Mouse (Mus musculus) midbrain, embryonic 15.5 days (tissue): Measurements from ENCODE around the gene Naa16. TPM values are rescaled to one million over a fixed set of nuclear protein-coding genes. Genes with fewer than 3 reads are reported as not detected.
A peak's percentile ranks its signal among the peaks of the same experiment; 100 is the strongest.

ENCODE experiments used
- ATAC-seq: fragments of 200-750 bp; cut with Nextera tagmentation; replicated peaks from 2 replicates; pipeline ENCODE4 v1.8.0; 2017; ENCODE audit warnings: moderate TSS enrichment
- H3K27ac ChIP-seq: fragments of 300-500 bp; sonication (generic); 2 replicates; pipeline ENCODE4 v1.5.1; 2015; ENCODE audit warnings: mild to moderate bottlenecking, inconsistent platforms
- H3K27me3 ChIP-seq: fragments of 300-500 bp; sonication (generic); replicated peaks from 2 replicates; pipeline ENCODE4 v1.6.1; 2015; ENCODE audit warnings: inconsistent platforms
- H3K36me3 ChIP-seq: fragments of 300-500 bp; sonication (generic); replicated peaks from 2 replicates; pipeline ENCODE4 v1.6.1; 2015; ENCODE audit warnings: inconsistent platforms
- H3K4me1 ChIP-seq: fragments of 300-500 bp; sonication (generic); 2 replicates; pipeline ENCODE4 v1.6.1; 2015; ENCODE audit warnings: inconsistent platforms
- H3K4me2 ChIP-seq: fragments of 300-500 bp; sonication (generic); 2 replicates; pipeline ENCODE4 v1.6.1; 2015; ENCODE audit warnings: inconsistent platforms, mild to moderate bottlenecking, moderate library complexity
- H3K4me3 ChIP-seq: fragments of 300-500 bp; sonication (generic); 2 replicates; pipeline ENCODE4 v1.5.1; 2015; ENCODE audit warnings: mild to moderate bottlenecking, inconsistent platforms
- H3K9ac ChIP-seq: fragments of 300-500 bp; sonication (generic); 2 replicates; pipeline ENCODE4 v1.6.1; 2015; ENCODE audit warnings: mild to moderate bottlenecking, inconsistent platforms
- H3K9me3 ChIP-seq: fragments of 300-500 bp; sonication (generic); 2 replicates; pipeline ENCODE4 v1.6.1; 2016; ENCODE audit warnings: inconsistent platforms
- WGBS: fragments of 180-500 bp; shearing (Covaris S2); methylation state at CpG from one replicate; pipeline ENCODE4 v1.1.7; 2015; ENCODE audit warnings: mixed read lengths; 5-methylcytosine and 5-hydroxymethylcytosine counted together
- polyA plus RNA-seq: library from polyadenylated mRNA; unstranded; fragments of >200 nt; fragmentation: Nextera tagmentation; extraction: Ambion mirVana; gene quantifications from 2 replicates; pipeline ENCODE4 v1.2.1, GENCODE M21; 2015

The Naa16 gene
- polyA plus RNA-seq, 1 experiment from 2014 or later = 22.8 TPM

DNA sequence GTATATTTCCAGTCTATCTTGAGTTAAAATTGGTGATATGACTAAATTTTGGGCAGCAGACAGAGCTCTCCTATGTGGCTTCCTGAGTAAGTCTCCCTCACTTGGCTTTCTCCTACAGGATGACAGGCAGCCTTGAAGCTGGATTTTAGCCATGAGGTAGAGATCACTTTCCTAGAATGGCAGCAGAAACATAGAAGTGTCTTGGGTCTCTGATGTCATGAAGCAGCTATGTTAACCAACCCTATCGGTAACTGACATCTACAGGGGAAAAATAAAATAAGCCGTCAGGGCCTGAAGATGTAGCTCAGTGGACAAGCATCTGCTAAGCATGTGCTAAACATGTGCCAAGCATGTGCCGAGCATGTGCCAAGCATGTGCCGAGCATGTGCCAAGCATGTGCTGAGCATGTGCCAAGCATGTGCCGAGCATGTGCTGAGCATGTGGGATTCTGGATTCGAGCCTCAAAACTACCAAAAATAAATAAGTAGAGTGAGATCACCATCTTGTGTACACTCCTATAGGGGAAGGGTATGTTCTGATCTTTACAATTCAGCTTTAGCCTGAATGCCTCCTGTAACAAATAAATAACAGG, 85.6 kb downstream of the Naa16 start:
- no peaks in the 10 kb centered on the region for H3K9me3 ChIP-seq
- no peak overlapping the region for H3K27ac ChIP-seq
- no peak overlapping the region for H3K4me2 ChIP-seq
- no peaks in the 10 kb centered on the region for H3K36me3 ChIP-seq
- no peak for ATAC-seq
- WGBS = 90% methylated on average over 6 of the region's 6 CpGs
- H3K4me3 ChIP-seq = no peak overlapping the region
- peaks cover 13% of the 10 kb centered on the region; the same call in 1 of the 2 replicates for H3K27me3 ChIP-seq
- H3K4me1 ChIP-seq = peaks cover 15% of the 10 kb centered on the region
- no peak overlapping the region for H3K9ac ChIP-seq

DNA sequence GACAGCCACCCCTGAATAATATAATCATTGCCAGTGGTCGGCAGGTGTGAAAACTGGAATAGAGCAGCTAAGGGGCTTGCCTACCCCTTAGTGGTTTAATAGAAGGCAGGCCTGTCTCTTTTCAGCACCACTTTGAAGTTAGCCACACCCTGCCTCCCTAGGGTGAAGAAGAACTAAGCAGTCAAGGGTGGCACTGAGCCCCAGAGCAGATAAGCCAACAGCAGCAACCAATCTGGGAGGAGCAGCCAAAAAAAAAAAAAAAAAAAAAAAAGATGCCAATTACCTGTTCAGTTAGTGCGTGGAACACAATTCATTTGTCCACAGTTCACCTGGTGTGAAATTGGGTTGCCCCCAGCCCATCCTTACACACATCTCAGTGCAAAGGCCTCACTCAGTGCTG, 87.4 kb downstream of the Naa16 start:
- Histone ChIP-seq H3K27ac (no peak overlapping the region), H3K9me3 (no peaks in the 10 kb centered on the region), H3K36me3 (no peaks in the 10 kb centered on the region), H3K9ac (no peak overlapping the region), H3K4me2 (no peak overlapping the region), H3K27me3 (peaks cover 26% of the 10 kb centered on the region), H3K4me1 (peaks cover 11% of the 10 kb centered on the region), H3K4me3 (no peak overlapping the region)
- WGBS = 71% methylated on average over 2 of the region's 2 CpGs
- no peak for ATAC-seq

DNA sequence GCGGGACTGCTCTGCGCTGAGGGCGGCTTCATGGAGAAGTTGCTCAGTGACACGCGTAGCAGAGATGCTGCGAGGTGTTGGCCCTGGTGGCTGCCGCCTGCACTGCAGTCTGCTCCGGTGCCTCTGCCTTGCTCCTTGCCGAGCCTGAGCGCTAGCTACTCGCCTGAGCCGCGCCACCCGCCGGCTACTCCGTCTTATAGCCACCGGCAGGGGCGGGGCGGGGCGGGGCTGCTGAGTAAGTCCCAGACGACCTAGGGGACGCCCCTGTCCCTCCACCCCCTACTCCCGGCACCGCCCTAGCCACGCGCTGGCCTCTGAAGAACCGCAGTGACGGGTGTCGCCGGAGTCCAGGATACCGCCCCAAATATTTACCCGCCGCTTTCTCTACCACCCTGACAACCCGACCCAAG, 89.1 kb downstream of the Naa16 start, which contains the start of gene Rgcc:
TSS of gene Rgcc (minus strand) at position 180 of the 410 bp plus-strand sequence.
- Histone ChIP-seq H3K36me3 (no peaks in the 10 kb centered on the region), H3K27ac (no peak within 1 kb of the TSS), H3K4me2 (peak within 1 kb of the TSS; percentile 97), H3K4me3 (peak within 1 kb of the TSS; percentile 49), H3K9ac (peak within 1 kb of the TSS; percentile 41), H3K4me1 (peaks cover 13% of the 10 kb centered on the region), H3K27me3 (peaks cover 26% of the 10 kb centered on the region), H3K9me3 (no peaks in the 10 kb centered on the region)
- ATAC-seq = peak; percentile 95
- 1% methylated on average over 33 of the region's 34 CpGs for WGBS

DNA sequence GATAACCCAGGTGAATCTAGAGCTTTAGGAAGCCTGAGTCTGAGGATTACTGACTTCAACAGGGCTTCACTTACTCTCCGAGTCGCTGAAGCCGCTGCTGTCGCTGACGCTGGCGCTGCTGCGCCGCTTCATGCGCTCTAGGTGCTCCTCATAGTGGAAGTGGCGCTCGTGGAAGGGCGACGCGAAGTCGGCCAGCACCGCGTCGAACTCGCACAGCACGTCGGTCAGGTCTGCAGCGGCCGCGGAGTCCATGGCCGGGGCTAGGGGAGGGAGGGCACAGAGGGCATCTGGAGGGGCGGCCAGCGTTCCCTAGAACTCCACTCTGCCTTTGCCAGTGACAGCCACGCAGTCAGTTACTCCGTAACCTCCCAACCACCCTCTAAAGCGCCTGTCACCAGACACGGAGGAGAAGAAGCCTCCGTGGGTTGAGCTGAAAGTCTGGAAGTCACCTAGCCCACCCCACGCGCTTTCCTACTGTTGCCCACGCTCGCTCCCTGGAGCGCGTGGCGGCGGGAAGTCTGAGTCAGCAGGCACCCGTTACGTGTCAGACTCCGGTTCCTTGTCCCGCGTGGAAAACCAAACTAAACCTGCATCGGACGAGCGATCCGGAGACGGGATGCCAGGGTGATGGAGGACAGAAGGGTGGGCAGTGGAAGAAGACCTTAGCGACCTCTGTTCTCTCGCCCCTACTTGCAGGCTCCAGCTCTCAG, 89.8 kb downstream of the Naa16 start:
- ATAC-seq = peak; percentile 56
- Histone ChIP-seq H3K4me3 (peak overlapping the region; percentile 49), H3K9ac (peak overlapping the region; percentile 41), H3K27ac (no peak overlapping the region), H3K4me2 (peak overlapping the region; percentile 97), H3K4me1 (peaks cover 13% of the 10 kb centered on the region), H3K9me3 (no peaks in the 10 kb centered on the region), H3K27me3 (peaks cover 26% of the 10 kb centered on the region), H3K36me3 (no peaks in the 10 kb centered on the region)
- 1% methylated on average over 52 of the region's 52 CpGs for WGBS

DNA sequence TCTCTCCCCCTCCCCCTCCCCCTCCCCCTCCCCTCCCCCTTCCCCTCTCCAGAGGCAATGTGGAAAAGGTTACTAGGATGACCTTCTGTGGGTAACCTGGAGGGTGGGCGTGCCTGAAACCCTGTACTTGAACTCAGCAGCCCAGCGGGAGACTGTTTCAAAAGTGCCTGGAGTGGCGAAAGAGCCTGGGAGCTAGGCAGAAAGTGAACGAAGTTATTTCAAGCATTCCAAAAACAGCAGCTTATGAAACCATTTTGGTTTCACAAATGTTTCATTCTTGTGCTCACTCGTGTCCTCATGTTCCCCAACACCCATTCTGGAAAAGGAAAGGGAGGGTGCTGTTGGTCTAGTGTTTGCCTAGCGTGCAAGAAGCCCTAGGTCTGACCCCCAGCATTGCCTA, 90.8 kb downstream of the Naa16 start:
- ATAC-seq = no peak
- Histone ChIP-seq H3K27ac (no peak overlapping the region), H3K4me1 (peaks cover 13% of the 10 kb centered on the region), H3K27me3 (peaks cover 26% of the 10 kb centered on the region), H3K4me2 (peak overlapping the region; percentile 97), H3K36me3 (no peaks in the 10 kb centered on the region), H3K4me3 (peak overlapping the region; percentile 49), H3K9me3 (no peaks in the 10 kb centered on the region), H3K9ac (no peak overlapping the region)
- 19% methylated on average over 6 of the region's 6 CpGs for WGBS

DNA sequence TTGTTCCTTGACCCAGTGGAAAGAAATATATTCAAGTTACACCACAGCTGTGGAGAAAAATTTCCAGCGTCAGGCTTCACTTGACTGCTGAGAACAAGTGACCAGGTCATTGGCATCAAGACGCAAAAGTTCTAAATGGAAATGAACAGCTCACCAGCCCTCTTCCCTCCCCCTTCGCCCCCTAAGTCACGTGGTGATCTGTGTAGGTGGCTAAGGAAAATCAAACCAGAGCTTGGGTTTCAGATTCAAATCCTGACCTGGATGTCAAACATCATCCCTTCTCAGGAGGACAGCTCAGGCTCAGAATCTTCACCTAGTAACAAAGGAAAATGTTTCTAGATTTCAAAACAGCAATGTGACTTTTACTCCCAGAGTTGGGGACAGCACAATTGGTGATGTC, 91.3 kb downstream of the Naa16 start:
- Histone ChIP-seq H3K4me3 (0 out of 2 replicates have a peak overlapping the region, but pooled peaks have one; percentile 1), H3K27me3 (peaks cover 26% of the 10 kb centered on the region), H3K9ac (no peak overlapping the region), H3K4me1 (peaks cover 13% of the 10 kb centered on the region), H3K36me3 (no peaks in the 10 kb centered on the region), H3K9me3 (no peaks in the 10 kb centered on the region), H3K27ac (no peak overlapping the region), H3K4me2 (peak overlapping the region; percentile 11; the same call in 1 of the 2 replicates)
- WGBS = 53% methylated on average over 4 of the region's 4 CpGs
- ATAC-seq = no peak

DNA sequence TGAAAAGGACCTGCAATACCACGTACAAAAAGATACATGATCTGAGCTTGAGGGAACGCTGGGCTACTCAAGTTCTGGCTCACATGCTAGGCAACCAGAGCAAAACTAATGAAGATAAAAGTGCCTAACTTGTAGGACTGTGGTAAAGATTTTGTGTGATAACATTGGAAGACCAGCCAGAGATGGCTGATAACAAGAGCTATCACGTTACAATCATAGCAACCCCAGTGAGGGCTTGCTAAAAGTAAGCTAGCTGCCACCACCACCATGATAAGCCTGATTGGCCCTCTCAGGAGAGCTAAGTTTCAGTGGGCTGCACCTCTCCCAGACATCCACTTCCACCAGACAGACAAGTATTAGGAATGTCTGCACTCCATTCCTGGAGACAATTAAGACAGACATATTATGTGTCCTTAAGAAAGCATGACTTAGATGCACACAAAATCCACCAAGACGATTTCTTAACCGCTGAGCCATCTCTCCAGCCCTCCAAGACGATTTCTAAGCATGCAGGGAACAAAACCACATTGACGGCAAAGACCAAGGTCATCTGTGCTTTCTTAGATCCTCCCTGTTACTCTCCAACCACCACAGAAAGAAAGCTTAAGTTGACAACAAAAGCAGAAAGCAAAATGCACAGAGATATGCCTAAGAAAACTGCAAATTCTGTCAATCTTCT, 92.1 kb downstream of the Naa16 start:
- no peak overlapping the region for H3K4me3 ChIP-seq
- no peak for ATAC-seq
- peak overlapping the region; percentile 11; the same call in 1 of the 2 replicates for H3K4me2 ChIP-seq
- H3K4me1 ChIP-seq = peaks cover 13% of the 10 kb centered on the region
- no peak overlapping the region for H3K27ac ChIP-seq
- peaks cover 26% of the 10 kb centered on the region for H3K27me3 ChIP-seq
- no peaks in the 10 kb centered on the region for H3K9me3 ChIP-seq
- WGBS = 73% methylated on average over 7 of the region's 7 CpGs
- H3K36me3 ChIP-seq = no peaks in the 10 kb centered on the region
- no peak overlapping the region for H3K9ac ChIP-seq

DNA sequence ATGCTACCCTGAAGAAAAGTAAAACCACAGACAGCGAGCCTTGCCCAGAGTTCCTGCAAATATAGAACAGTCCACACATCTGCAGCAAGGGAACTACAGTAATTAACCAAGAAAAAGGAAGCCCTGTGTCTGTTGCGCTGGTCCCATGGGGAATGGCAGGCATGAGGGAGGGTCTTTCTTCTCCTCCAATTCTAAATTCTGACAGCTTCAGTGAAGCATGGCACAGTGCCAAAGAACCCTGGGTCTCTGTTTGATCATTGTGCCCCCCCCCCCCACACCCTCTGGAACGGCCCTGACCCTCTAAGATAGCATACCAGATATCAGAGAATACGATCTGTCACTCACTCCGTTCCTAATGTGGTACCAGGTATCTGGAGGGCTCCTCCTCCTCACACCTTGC, 93.7 kb downstream of the Naa16 start:
- Histone ChIP-seq H3K4me1 (peaks cover 18% of the 10 kb centered on the region), H3K4me3 (no peak overlapping the region), H3K9me3 (no peaks in the 10 kb centered on the region), H3K27me3 (peaks cover 22% of the 10 kb centered on the region), H3K36me3 (no peaks in the 10 kb centered on the region), H3K4me2 (no peak overlapping the region; the same call in 1 of the 2 replicates), H3K9ac (no peak overlapping the region), H3K27ac (no peak overlapping the region)
- ATAC-seq = no peak
- WGBS = 39% methylated on average over 5 of the region's 5 CpGs

DNA sequence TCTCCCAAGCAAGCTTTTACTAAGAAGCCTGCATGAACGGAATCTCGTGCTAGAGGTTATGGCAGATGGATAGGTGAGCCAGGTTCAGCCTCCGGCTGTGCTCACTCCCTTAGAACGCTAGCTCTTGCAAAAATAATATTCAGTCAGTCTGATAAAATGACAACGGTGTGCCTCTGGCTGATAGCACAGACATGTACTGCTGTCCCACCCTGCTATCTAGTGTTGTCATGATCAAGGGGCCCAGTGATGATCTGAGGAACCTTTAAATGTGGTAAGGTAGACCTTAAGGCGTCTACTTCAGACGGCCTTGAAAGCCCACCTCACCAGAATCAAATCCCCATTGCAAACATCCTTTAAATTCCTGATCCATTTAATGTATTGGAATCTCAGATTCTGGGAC, 94.4 kb downstream of the Naa16 start:
- Histone ChIP-seq H3K36me3 (no peaks in the 10 kb centered on the region), H3K27ac (no peak overlapping the region), H3K4me3 (no peak overlapping the region), H3K27me3 (peaks cover 19% of the 10 kb centered on the region), H3K4me1 (peaks cover 17% of the 10 kb centered on the region), H3K9ac (no peak overlapping the region), H3K4me2 (no peak overlapping the region), H3K9me3 (no peaks in the 10 kb centered on the region)
- ATAC-seq = no peak
- 68% methylated on average over 7 of the region's 7 CpGs for WGBS

DNA sequence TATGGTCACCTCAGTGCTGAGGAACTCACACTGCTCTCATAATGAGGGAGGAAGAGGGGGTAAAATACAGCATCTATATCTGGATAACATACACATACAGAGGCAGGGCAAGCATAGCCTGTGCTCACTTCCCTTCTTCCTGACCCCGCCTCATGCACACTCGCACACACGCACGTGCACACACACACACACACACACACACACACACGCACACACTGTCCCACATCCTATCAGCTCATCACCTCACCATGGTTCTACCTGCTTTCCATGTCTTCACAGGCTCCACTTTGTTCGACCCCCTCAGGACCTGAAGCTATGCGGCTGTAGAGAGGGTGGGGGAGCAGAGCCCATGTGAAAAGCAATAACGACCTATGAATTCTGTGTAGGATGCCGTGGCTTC, 95.0 kb downstream of the Naa16 start:
- no peak overlapping the region for H3K9ac ChIP-seq
- no peaks in the 10 kb centered on the region for H3K36me3 ChIP-seq
- no peak overlapping the region for H3K4me2 ChIP-seq
- ATAC-seq = no peak
- peaks cover 11% of the 10 kb centered on the region for H3K4me1 ChIP-seq
- H3K27me3 ChIP-seq = peaks cover 14% of the 10 kb centered on the region
- no peaks in the 10 kb centered on the region for H3K9me3 ChIP-seq
- H3K4me3 ChIP-seq = no peak overlapping the region
- 86% methylated on average over 9 of the region's 9 CpGs for WGBS
- H3K27ac ChIP-seq = no peak overlapping the region

DNA sequence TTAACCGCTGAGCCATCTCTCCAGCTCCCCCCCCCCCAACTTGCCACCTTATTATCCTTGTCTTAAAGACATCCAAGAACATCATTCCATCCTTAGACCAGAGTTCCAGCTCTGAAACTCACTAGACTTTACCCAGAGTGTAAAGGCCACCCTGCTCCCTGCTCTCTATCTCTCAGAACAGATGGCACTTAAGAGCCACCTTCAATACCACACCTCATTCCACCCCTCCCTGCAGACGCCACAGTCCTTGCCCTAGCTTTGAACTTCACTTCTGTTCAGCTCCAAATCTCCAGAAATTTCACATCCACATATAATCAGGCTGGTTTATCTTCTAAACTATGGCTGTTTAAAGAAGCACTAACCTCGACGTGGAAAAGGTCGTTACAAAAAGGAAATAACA, 95.6 kb downstream of the Naa16 start:
- peaks cover 14% of the 10 kb centered on the region for H3K4me1 ChIP-seq
- H3K36me3 ChIP-seq = no peaks in the 10 kb centered on the region
- H3K4me2 ChIP-seq = no peak overlapping the region
- no peak for ATAC-seq
- peaks cover 13% of the 10 kb centered on the region for H3K27me3 ChIP-seq
- 84% methylated on average over 5 of the region's 5 CpGs for WGBS
- H3K9ac ChIP-seq = no peak overlapping the region
- no peaks in the 10 kb centered on the region for H3K9me3 ChIP-seq
- no peak overlapping the region for H3K27ac ChIP-seq
- no peak overlapping the region for H3K4me3 ChIP-seq

DNA sequence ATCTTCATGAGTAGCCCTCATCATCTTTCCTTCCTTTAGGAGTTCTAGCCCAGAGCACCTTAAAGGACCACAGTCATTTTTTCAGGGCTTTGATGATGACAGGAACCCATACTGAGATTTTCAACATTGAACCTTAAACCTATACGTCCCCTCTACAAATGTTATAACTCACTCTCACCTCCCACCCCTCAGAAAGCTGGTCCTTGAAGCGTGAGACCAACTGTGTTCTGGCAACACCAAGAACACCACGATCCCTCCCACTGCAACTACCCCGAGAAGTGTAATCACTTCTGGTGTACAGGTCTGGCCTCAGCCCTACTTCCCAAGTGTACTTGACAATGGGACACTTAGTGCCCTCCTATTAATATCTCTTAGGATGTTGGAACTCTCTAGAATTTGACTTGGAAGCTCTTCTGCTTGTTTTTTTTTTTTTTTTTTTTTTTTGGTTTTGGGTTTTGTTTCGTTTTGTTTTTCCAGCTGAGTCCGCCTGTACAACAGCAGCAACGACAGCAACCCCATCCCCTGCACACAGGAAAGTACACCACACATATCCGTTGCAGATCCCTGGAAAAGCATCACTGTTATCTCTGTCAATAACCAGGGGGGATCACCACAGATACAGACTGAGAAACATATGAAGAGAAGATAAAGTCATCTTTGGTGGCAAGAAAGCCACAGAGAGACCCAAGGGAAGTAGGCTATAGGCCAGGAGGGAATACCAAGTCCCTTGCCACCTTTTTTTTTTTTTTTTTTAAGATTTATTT, 96.3 kb downstream of the Naa16 start:
- WGBS = 84% methylated on average over 8 of the region's 8 CpGs
- Histone ChIP-seq H3K27ac (no peak overlapping the region), H3K9me3 (no peaks in the 10 kb centered on the region), H3K4me2 (no peak overlapping the region), H3K4me1 (peaks cover 16% of the 10 kb centered on the region), H3K27me3 (peaks cover 8% of the 10 kb centered on the region), H3K9ac (no peak overlapping the region), H3K36me3 (no peaks in the 10 kb centered on the region), H3K4me3 (no peak overlapping the region)
- no peak for ATAC-seq
